Mouse (Mus musculus) brain, embryonic 14.5 days (tissue): ENCODE measurements around the gene Sirt2. TPM values are rescaled to one million over a fixed set of nuclear protein-coding genes. Genes with fewer than 3 reads are reported as not detected.

Experiments
- DNase-seq: peaks from one replicate; pipeline ENCODE4 v3.0.0-alpha.2; 2011; ENCODE audit warnings: low read depth
- CTCF ChIP-seq: fragments of 200-500 bp; IDR thresholded peaks from 2 replicates; pipeline ENCODE4 v1.5.1; 2012; ENCODE audit warnings: inconsistent platforms, mild to moderate bottlenecking, moderate library complexity, borderline replicate concordance; ENCODE audit not compliant: insufficient read depth, insufficient read length; ENCODE audit errors: extremely low read depth
- POLR2A ChIP-seq: fragments of 200-500 bp; IDR thresholded peaks from 2 replicates; pipeline ENCODE4 v1.6.1; 2012; ENCODE audit warnings: mild to moderate bottlenecking, inconsistent platforms, borderline replicate concordance; ENCODE audit not compliant: poor library complexity, insufficient read depth, insufficient read length, severe bottlenecking; ENCODE audit errors: extremely low read depth
- polyA plus RNA-seq: library from polyadenylated mRNA; depleted of rRNA; stranded (reverse); fragments of >200 nt; gene quantifications from 2 replicates; pipeline ENCODE4 v1.2.3, GENCODE M21; 2012

Sirt2 gene
- polyA plus RNA-seq, 1 experiment: 125 TPM

DNA sequence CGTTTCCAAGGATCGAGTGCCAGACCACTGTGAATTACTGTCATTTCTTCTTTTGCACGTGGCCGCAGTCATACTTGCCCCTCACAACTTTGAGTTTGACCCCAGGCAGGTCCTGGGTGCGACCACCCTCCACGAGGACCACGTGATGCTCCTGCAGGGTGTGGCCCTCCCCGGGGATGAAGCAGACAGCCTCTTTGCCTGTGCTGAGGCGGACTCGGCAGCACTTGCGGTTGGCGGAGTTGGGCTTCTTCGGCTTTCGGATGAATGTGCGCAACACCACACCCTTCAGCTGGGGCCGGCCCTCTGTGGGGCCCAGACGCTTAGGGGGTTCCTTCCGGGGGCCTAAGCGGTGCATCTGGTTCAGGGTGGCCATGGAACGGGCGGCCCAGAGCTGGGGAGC is 26.7 kb upstream of the Sirt2 start:
- no peak for DNase-seq
- TF ChIP-seq CTCF: no peak
- TF ChIP-seq POLR2A: no peak

DNA sequence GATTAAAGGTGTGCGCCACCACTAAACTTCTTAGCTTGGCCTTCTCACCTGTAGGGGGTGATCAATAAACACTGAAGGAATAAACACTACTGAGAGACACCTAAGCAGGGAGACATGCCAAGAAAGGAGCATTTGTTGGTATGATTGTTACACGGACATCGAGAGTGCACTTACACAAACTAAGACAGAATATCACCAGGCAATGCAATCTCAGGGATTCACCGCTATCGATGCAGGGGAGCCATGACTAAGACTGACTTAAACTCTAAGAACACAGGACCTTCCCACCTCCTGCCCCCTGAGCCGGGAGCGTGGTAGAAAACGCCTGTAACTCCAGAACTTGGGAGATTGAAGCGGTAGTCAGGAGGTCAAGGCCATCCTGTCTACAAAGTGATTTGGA is 25.6 kb upstream of the Sirt2 start:
- DNase-seq: no peak
- TF ChIP-seq CTCF (no peak), POLR2A (no peak)

GRCm38 (mm10) chr7:28741368-28741708 is 25.2 kb upstream of the Sirt2 start:
- TF ChIP-seq CTCF: no peak
- TF ChIP-seq POLR2A: no peak
- no peak for DNase-seq

DNA sequence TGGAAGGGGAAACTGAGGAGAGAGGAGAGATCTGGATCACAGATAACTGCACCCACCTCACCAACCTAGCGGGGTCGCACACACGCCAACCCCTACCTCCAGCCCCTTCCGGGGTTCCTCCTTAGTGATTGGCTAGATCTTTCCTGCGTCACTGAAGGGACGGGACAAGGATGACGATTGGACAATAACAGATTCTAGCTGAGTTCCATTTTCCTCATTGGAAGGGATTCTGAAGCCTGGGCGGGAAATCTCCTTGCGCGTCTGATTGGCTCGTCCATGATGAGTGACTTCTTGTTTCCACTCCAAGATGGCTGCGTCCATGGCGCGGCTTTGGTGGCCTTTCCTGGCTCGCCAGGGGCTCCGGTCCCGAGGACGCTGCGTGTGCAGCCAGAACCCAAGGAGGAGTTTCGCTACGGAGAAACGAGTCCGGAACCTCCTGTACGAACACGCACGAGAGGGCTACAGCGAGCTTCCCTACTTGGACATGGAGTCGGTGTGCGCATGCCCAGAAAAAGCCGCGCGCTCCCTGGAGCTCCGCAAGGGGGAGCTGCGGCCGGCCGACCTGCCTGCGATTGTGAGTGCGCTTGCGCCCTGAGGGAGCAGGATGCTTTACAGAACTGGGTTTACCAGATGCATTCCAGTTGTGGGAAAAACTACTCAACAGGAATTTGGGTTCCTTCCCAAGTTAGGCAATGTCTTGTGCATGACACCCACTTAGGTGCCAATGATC is 24.7 kb upstream of the Sirt2 start, which contains the start of the genes Mrps12 and Sars2:
TSS of gene Mrps12 (minus strand) at position 112 of the 730 bp plus-strand sequence.
TSS of gene Sars2 (plus strand) at position 284 of the 730 bp plus-strand sequence.
- peak; percentile 99 for DNase-seq
- TF ChIP-seq CTCF (peak; percentile 90), POLR2A (peak; percentile 72; the same call in 1 of the 2 replicates)

- DNase-seq: no peak
- TF ChIP-seq POLR2A (no peak), CTCF (no peak)
Observed at GRCm38 (mm10) chr7:28749935-28750334, 16.6 kb upstream of the Sirt2 start.

- TF ChIP-seq CTCF (no peak), POLR2A (no peak)
- no peak for DNase-seq
Observed at GRCm38 (mm10) chr7:28756079-28756478, 10.5 kb upstream of the Sirt2 start, which contains the start of gene Ccer2. Gene Ccer2 (plus strand): TSS chr7:28756174.

DNA sequence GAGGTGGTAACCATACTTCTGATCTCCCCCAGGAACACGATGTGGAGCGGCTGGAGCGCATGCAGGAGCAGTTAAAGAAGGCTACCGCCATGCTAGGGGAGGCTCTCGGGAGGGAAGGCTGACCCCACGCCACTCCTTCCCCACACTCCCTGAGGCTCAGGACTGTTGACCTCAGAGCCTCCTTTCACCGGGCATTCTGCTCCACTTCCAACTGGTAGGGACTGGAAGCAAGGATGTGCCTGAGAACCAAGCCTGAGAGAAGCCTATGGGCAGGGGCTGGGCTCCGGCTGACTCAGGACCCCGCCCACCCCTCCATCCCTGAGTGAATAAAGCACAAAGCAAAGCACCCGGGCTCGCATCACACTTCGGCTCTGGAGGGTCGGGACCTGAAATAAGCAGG is 7.9 kb upstream of the Sirt2 start:
- no peak for DNase-seq
- TF ChIP-seq POLR2A (no peak), CTCF (no peak)

GRCm38 (mm10) chr7:28761907-28762306 is 4.6 kb upstream of the Sirt2 start:
- DNase-seq: no peak
- TF ChIP-seq CTCF (no peak), POLR2A (no peak)

DNA sequence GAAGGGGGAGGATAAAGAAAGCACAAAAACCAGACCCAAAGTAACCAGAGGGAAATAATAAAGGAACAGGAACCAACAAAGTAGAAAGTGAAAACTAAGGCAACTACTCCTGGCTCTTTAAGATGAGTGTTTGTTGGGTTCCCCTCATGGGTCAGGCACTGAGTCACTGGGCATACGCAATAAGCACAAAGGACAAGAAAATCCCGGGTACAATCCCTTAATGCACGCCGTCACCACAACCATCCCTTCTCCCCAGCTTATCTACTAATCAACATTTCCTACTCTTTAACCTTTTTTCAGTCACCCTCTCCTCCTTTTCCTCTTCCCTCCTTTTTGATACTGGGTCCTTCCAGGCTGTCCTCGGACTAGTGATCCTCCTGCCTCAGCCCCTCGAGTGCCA is 1.3 kb upstream of the Sirt2 start:
- TF ChIP-seq POLR2A (no peak), CTCF (no peak)
- DNase-seq: no peak

DNA sequence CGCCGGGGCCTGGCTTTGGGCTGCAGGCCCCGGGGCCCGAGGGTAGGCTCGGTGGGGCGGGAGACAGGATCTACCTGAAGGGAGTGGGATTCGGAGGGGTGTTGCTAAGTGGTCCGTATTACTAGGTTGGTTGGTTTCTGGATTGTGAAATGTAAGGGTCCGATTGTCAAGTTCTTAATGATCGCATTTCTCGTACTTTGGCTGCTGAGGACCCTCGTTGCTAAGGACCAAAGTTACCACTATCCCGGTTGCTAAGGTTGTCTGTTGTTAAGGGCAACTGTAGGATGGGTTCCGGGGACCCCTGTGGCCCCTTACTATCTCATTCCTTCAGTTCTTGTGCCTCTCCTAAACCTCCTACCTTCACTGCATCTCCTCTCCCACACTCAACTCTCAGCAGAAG is 375 bp downstream of the Sirt2 start:
- no peak for TF ChIP-seq POLR2A
- TF ChIP-seq CTCF: no peak
- no peak for DNase-seq

DNA sequence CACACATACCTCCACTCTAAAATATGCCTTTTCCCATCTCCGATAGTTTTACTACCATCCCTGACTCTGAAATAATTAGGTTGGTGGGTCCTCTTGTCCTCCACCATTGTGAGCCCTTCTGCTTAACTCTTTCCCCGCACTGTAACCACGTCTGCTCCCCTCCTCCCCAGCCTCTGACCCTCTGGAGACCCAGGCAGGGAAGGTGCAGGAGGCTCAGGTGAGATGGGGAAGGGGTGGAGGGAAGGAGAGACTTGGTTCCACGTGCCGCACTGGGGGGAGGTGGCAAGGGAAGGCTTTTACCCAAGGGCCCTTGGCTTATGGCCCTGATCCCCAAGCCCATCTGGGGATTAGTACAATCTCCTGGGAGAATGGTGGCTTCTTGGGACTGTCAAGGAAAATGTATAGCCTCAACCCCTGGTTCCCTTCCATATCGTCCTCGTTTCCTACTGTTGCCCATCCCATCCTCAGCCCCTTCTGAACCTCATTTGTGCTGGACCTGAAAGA is 979 bp downstream of the Sirt2 start, which contains the start of gene Nfkbib:
TSS of gene Nfkbib (minus strand) at position 51 of the 504 bp plus-strand sequence.
- DNase-seq: no peak
- TF ChIP-seq POLR2A: no peak
- no peak for TF ChIP-seq CTCF

DNA sequence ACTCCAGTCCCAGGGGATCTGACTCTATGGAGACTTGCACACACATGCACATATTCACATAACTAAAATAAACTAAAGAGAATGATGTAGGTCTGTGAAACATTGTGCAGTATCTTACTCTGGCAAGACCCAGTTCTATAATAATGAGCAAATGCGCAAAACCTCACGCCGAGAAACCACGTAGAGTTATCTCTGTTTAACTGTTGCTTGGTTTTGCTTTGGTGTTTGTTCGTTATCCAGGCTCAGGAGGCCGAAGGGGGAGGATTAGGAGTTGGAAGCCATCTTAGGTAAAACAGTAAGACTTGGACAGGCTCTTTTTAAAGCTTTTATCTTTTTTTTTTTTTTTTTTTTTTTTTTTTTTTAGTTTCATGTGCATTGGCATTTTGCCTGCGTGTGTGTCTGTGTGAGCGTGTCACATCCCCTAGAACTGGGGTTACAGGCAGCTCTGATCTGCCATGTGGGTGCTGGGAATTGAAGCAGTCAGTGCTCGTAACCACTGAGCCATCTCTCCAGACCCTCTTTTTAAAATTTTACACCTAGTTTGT is 3.0 kb downstream of the Sirt2 start:
- TF ChIP-seq CTCF: no peak
- TF ChIP-seq POLR2A: no peak
- DNase-seq: no peak

DNA sequence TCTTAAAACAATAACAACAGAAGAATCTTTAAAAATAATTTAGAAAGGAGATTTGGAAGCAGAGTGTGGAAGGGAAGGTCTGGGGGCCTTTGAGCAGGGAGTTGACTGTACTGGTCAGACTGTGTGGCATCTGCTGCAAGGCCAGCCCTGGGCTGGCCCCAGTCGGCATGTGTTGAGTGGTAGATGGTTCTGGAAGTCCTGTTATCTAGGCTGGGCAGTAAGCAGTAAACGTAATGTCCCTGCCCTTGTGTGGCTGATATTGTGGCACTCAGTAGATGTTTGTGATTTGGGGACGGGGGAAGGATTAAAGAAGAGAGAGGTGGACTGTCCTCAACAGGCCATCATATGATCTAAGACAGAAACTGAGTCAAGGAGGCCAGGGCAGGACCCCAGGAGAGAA is 3.8 kb downstream of the Sirt2 start:
- DNase-seq: no peak
- TF ChIP-seq POLR2A (no peak), CTCF (no peak)
